Mouse (Mus musculus): ENCODE measurements at regions not wholly inside any gene's neighbourhood (a gene's known extent, or its start where the extent isn't known, plus 50 kb on each side); places are given as distances from the start of the nearest gene placed in this dataset.
A peak's percentile ranks its signal among the peaks of the same experiment; 100 is the strongest.

GRCm38 (mm10) chr9:25408518-25408917, 72.8 kb upstream of the Eepd1 start:
- no peaks in the 10 kb centered on the region for H3K4me1 ChIP-seq (ENCODE audit: control insufficient read depth, insufficient read depth, low read length)
- no peak overlapping the region for H3K27ac ChIP-seq (ENCODE audit: low read depth, low read length)
- 91% methylated on average over 3 of the region's 3 CpGs for WGBS
- no peak overlapping the region for H3K9ac ChIP-seq (replicated peaks; ENCODE audit: low read depth, low read length)
- H3K36me3 ChIP-seq (ENCODE audit: control insufficient read depth, insufficient read depth, low read length), result no peaks in the 10 kb centered on the region
- H3K4me3 ChIP-seq (ENCODE audit: low read depth, low read length), result no peak overlapping the region
- no peak for ATAC-seq (ENCODE audit: low read depth)
- no peaks in the 10 kb centered on the region for H3K27me3 ChIP-seq (ENCODE audit: control insufficient read depth, insufficient read depth, low read length)
- no peak overlapping the region for H3K4me2 ChIP-seq (ENCODE audit: low read depth, low read length)
- H3K9me3 ChIP-seq (ENCODE audit: control insufficient read depth, low read length), result no peaks in the 10 kb centered on the region

- H3K4me3 ChIP-seq (ENCODE audit: low read depth, low read length), result no peak overlapping the region
- 52% methylated on average over 5 of the region's 5 CpGs for WGBS
- peak; percentile 51; the same call in 1 of the 2 replicates for ATAC-seq (ENCODE audit: low read depth)
- no peak overlapping the region for H3K27ac ChIP-seq (ENCODE audit: low read depth, low read length)
- no peaks in the 10 kb centered on the region for H3K9me3 ChIP-seq (ENCODE audit: control insufficient read depth, low read length)
- no peaks in the 10 kb centered on the region for H3K27me3 ChIP-seq (ENCODE audit: control insufficient read depth, insufficient read depth, low read length)
- no peaks in the 10 kb centered on the region for H3K4me1 ChIP-seq (ENCODE audit: control insufficient read depth, insufficient read depth, low read length)
- no peak overlapping the region for H3K9ac ChIP-seq (replicated peaks; ENCODE audit: low read depth, low read length)
- no peaks in the 10 kb centered on the region for H3K36me3 ChIP-seq (ENCODE audit: control insufficient read depth, insufficient read depth, low read length)
- no peak overlapping the region for H3K4me2 ChIP-seq (ENCODE audit: low read depth, low read length)
Observed at GRCm38 (mm10) chr9:25409729-25410128, 71.6 kb upstream of the Eepd1 start.

GRCm38 (mm10) chr9:25413873-25414272, 67.5 kb upstream of the Eepd1 start:
- 79% methylated on average over 3 of the region's 3 CpGs for WGBS
- Histone ChIP-seq H3K36me3 (ENCODE audit: control insufficient read depth, insufficient read depth, low read length) (no peaks in the 10 kb centered on the region), H3K27ac (ENCODE audit: low read depth, low read length) (no peak overlapping the region), H3K9me3 (ENCODE audit: control insufficient read depth, low read length) (no peaks in the 10 kb centered on the region), H3K27me3 (ENCODE audit: control insufficient read depth, insufficient read depth, low read length) (no peaks in the 10 kb centered on the region), H3K4me3 (ENCODE audit: low read depth, low read length) (no peak overlapping the region), H3K4me2 (ENCODE audit: low read depth, low read length) (no peak overlapping the region), H3K4me1 (ENCODE audit: control insufficient read depth, insufficient read depth, low read length) (no peaks in the 10 kb centered on the region), H3K9ac (replicated peaks; ENCODE audit: low read depth, low read length) (no peak overlapping the region)
- no peak for ATAC-seq (ENCODE audit: low read depth)

GRCm38 (mm10) chr9:25414315-25414714, 67.0 kb upstream of the Eepd1 start:
- Histone ChIP-seq H3K9ac (replicated peaks; ENCODE audit: low read depth, low read length) (no peak overlapping the region), H3K27me3 (ENCODE audit: control insufficient read depth, insufficient read depth, low read length) (no peaks in the 10 kb centered on the region), H3K36me3 (ENCODE audit: control insufficient read depth, insufficient read depth, low read length) (no peaks in the 10 kb centered on the region), H3K9me3 (ENCODE audit: control insufficient read depth, low read length) (no peaks in the 10 kb centered on the region), H3K4me1 (ENCODE audit: control insufficient read depth, insufficient read depth, low read length) (no peaks in the 10 kb centered on the region), H3K27ac (ENCODE audit: low read depth, low read length) (no peak overlapping the region), H3K4me2 (ENCODE audit: low read depth, low read length) (no peak overlapping the region), H3K4me3 (ENCODE audit: low read depth, low read length) (no peak overlapping the region)
- 80% methylated on average over 2 of the region's 2 CpGs for WGBS
- ATAC-seq (ENCODE audit: low read depth), result no peak

GRCm38 (mm10) chr9:25426941-25427340, 54.4 kb upstream of the Eepd1 start:
- H3K9ac ChIP-seq (replicated peaks; ENCODE audit: low read depth, low read length), result no peak overlapping the region
- H3K9me3 ChIP-seq (ENCODE audit: control insufficient read depth, low read length), result no peaks in the 10 kb centered on the region
- no peaks in the 10 kb centered on the region for H3K36me3 ChIP-seq (ENCODE audit: control insufficient read depth, insufficient read depth, low read length)
- no peak overlapping the region for H3K4me2 ChIP-seq (ENCODE audit: low read depth, low read length)
- no peak overlapping the region for H3K4me3 ChIP-seq (ENCODE audit: low read depth, low read length)
- H3K4me1 ChIP-seq (ENCODE audit: control insufficient read depth, insufficient read depth, low read length), result no peaks in the 10 kb centered on the region
- ATAC-seq (ENCODE audit: low read depth), result no peak
- H3K27me3 ChIP-seq (ENCODE audit: control insufficient read depth, insufficient read depth, low read length), result no peaks in the 10 kb centered on the region
- no peak overlapping the region for H3K27ac ChIP-seq (ENCODE audit: low read depth, low read length)
- 92% methylated on average over 1 of the region's 1 CpGs for WGBS

GRCm38 (mm10) chr9:25429450-25430213, 51.7 kb upstream of the Eepd1 start:
- no peak for ATAC-seq (ENCODE audit: low read depth)

More at GRCm38 (mm10) chr9:25429450-25430213, 51.7 kb upstream of the Eepd1 start:
- Histone ChIP-seq H3K4me1 (ENCODE audit: control insufficient read depth, insufficient read depth, low read length) (no peaks in the 10 kb centered on the region), H3K9me3 (ENCODE audit: control insufficient read depth, low read length) (no peaks in the 10 kb centered on the region), H3K27ac (ENCODE audit: low read depth, low read length) (no peak overlapping the region), H3K36me3 (ENCODE audit: control insufficient read depth, insufficient read depth, low read length) (no peaks in the 10 kb centered on the region), H3K9ac (replicated peaks; ENCODE audit: low read depth, low read length) (no peak overlapping the region), H3K4me2 (ENCODE audit: low read depth, low read length) (no peak overlapping the region), H3K4me3 (ENCODE audit: low read depth, low read length) (no peak overlapping the region), H3K27me3 (ENCODE audit: control insufficient read depth, insufficient read depth, low read length) (no peaks in the 10 kb centered on the region)
- 90% methylated on average over 6 of the region's 6 CpGs for whole genome bisulfite sequencing

Data from neural tube, embryonic 14.5 days (tissue).